Mouse (Mus musculus): ENCODE results near the gene Mrto4. TPM values are rescaled to one million over a fixed set of nuclear protein-coding genes. Genes with fewer than 3 reads are reported as not detected.

Gene Mrto4
- total and polyA plus RNA-seq, 3 experiments: 16.5 to 31.3 (median 27.1) TPM

GRCm38 (mm10) chr4:139297566-139297965, 54.8 kb downstream of the Mrto4 start:
- H3K4me3 ChIP-seq: no peak overlapping the region
- H3K4me1 ChIP-seq (ENCODE audit: control insufficient read depth, insufficient read depth, low read length): peaks cover 1% of the 10 kb centered on the region; the same call in 1 of the 2 replicates
- no peaks in the 10 kb centered on the region for H3K36me3 ChIP-seq (ENCODE audit: control insufficient read depth, insufficient read depth, low read length)
- no peak overlapping the region for H3K27ac ChIP-seq
- TF ChIP-seq EP300 (IDR thresholded peaks at IDR 0.05; ENCODE audit: insufficient read depth, low read depth, low read length) (peak; percentile 87), POLR2A (IDR thresholded peaks at IDR 0.05; ENCODE audit: insufficient read depth, low read depth, low read length) (no peak), CTCF (IDR thresholded peaks at IDR 0.05) (peak; percentile 54)
- DNase-seq: peak; percentile 62 to 76
- WGBS: 68% methylated on average over 4 of the region's 4 CpGs
- no peaks in the 10 kb centered on the region for H3K27me3 ChIP-seq (ENCODE audit: control insufficient read depth, insufficient read depth, low read length)
- no peaks in the 10 kb centered on the region for H3K79me2 ChIP-seq (replicated peaks; ENCODE audit: control insufficient read depth, insufficient read depth, low read length)
- H3K9ac ChIP-seq (ENCODE audit: low read depth, low read length): no peak overlapping the region
- intact Hi-C loops (cut with DNase I): no loop called here

Small RNA genes within 50 kb of the gene (microRNA-seq; reads per million reads assigned to microRNA genes)
- gene Gm24245: 0 reads per million in 2 experiments
- 0.77 to 1.7 reads per million in 2 experiments for gene Gm25732

Other genes with a start within 250 kb of the Mrto4 start
- gene Minos1, start 221.5 kb downstream of the Mrto4 start, total RNA-seq (2021): 100 to 1,000 TPM; 586 to 660 TPM
- gene Minos1, start 221.5 kb downstream of the Mrto4 start, polyA plus RNA-seq (2012; rRNA removed): 203 and 282 TPM in 2 replicates
- 100 to 1,000 TPM; 342 to 392 TPM for gene Capzb, start 159.7 kb downstream of the Mrto4 start, total RNA-seq (2021)
- gene Capzb, start 159.7 kb downstream of the Mrto4 start, polyA plus RNA-seq (2012; rRNA removed): 160 and 191 TPM in 2 replicates
- 1 to 10 TPM; 5.1 to 5.9 TPM for gene Pqlc2, start 41.9 kb downstream of the Mrto4 start, total RNA-seq (2021)
- gene Pqlc2, start 41.9 kb downstream of the Mrto4 start, polyA plus RNA-seq (2012; rRNA removed): 22.7 and 22.8 TPM in 2 replicates
- 10 to 100 TPM; 48.4 to 51.3 TPM for gene Akr7a5, start 41.8 kb downstream of the Mrto4 start, total RNA-seq (2021)
- gene Akr7a5, start 41.8 kb downstream of the Mrto4 start, polyA plus RNA-seq (2012; rRNA removed): 30.9 and 40.2 TPM in 2 replicates
- gene Emc1, start within 50 bp of the Mrto4 start, total RNA-seq (2021): 10 to 100 TPM; 45.5 to 47.4 TPM
- gene Emc1, start within 50 bp of the Mrto4 start, polyA plus RNA-seq (2012; rRNA removed): 47.5 and 57.6 TPM in 2 replicates
- gene Ubr4, start within 50 bp of the Mrto4 start, total RNA-seq (2021): 100 to 1,000 TPM in 1 of 2 experiments, 10 to 100 TPM in 1; 90.0 to 109 TPM
- 107 and 123 TPM in 2 replicates for gene Ubr4, start within 50 bp of the Mrto4 start, polyA plus RNA-seq (2012; rRNA removed)
- 1 to 10 TPM; 4.9 to 5.0 TPM for gene Iffo2, start 178.0 kb upstream of the Mrto4 start, total RNA-seq (2021)
- 3.1 and 4.5 TPM in 2 replicates for gene Iffo2, start 178.0 kb upstream of the Mrto4 start, polyA plus RNA-seq (2012; rRNA removed)